Mouse (Mus musculus): ENCODE measurements around the gene Slc22a15.
"Not testable (repeated sequence)": the region's sequence is repeated elsewhere in the genome, so short reads cannot be mapped to it uniquely, and the experiment has no call there.

The Slc22a15 gene

GRCm38 (mm10) chr3:101859740-101860139 is 64.5 kb downstream of the Slc22a15 start:
- DNase-seq, result no peak

GRCm38 (mm10) chr3:101854075-101854474 is 70.2 kb downstream of the Slc22a15 start:
- no peak for DNase-seq

- DNase-seq, result no peak
These were observed 72.9 kb downstream of the Slc22a15 start for GRCm38 (mm10) chr3:101851363-101851762.

GRCm38 (mm10) chr3:101848816-101849215 is 75.4 kb downstream of the Slc22a15 start, which contains the start of gene Mab21l3:
Gene Mab21l3 (minus strand): TSS chr3:101848959.
- no peak for DNase-seq

- DNase-seq, result no peak
These were observed 78.2 kb downstream of the Slc22a15 start for GRCm38 (mm10) chr3:101846096-101846495.

- no peak for DNase-seq
These were observed 81.7 kb downstream of the Slc22a15 start for GRCm38 (mm10) chr3:101842372-101843094.

GRCm38 (mm10) chr3:101839327-101839726 is 84.9 kb downstream of the Slc22a15 start:
- no peak for DNase-seq

- DNase-seq, result no peak
These were observed 87.3 kb downstream of the Slc22a15 start for GRCm38 (mm10) chr3:101836971-101837370.

GRCm38 (mm10) chr3:101836532-101836931 is 87.7 kb downstream of the Slc22a15 start:
- no peak for DNase-seq

- DNase-seq, result peak; percentile 35 to 52
These were observed 88.2 kb downstream of the Slc22a15 start for GRCm38 (mm10) chr3:101836045-101836444.

GRCm38 (mm10) chr3:101831189-101831858 is 92.9 kb downstream of the Slc22a15 start:
- DNase-seq, result no peak

- no peak for DNase-seq
These were observed 94.2 kb downstream of the Slc22a15 start for GRCm38 (mm10) chr3:101829881-101830616.

GRCm38 (mm10) chr3:101828595-101828994 is 95.7 kb downstream of the Slc22a15 start:
- no peak for DNase-seq

- no peak for DNase-seq
These were observed 97.0 kb downstream of the Slc22a15 start for GRCm38 (mm10) chr3:101827220-101827715.

GRCm38 (mm10) chr3:101824338-101824737 is 99.9 kb downstream of the Slc22a15 start:
- no peak for DNase-seq

- no peak for DNase-seq
These were observed 102.2 kb downstream of the Slc22a15 start for GRCm38 (mm10) chr3:101822052-101822451.

- not testable (repeated sequence) for DNase-seq
These were observed 103.5 kb downstream of the Slc22a15 start for GRCm38 (mm10) chr3:101820708-101821107.

- no peak for DNase-seq
These were observed 108.2 kb downstream of the Slc22a15 start for GRCm38 (mm10) chr3:101816006-101816405.

- DNase-seq, result no peak
These were observed 109.5 kb downstream of the Slc22a15 start for GRCm38 (mm10) chr3:101814790-101815189.

GRCm38 (mm10) chr3:101812341-101812962 is 111.8 kb downstream of the Slc22a15 start:
- DNase-seq, result peak; percentile 81 to 84

- DNase-seq, result no peak
These were observed 112.3 kb downstream of the Slc22a15 start for GRCm38 (mm10) chr3:101811931-101812330.

- peak; percentile 69 to 83 for DNase-seq
These were observed 116.6 kb downstream of the Slc22a15 start for GRCm38 (mm10) chr3:101807646-101808045.

- peak; percentile 56 to 70 for DNase-seq
These were observed 117.3 kb downstream of the Slc22a15 start for GRCm38 (mm10) chr3:101806941-101807340.

All from cerebellum, postnatal 14 days (tissue).